Mouse (Mus musculus) small intestine, adult 2 months (tissue): ENCODE measurements around the gene Gm5737.

Experiments
- CTCF ChIP-seq: fragments of 200-500 bp; IDR thresholded peaks from 2 replicates; pipeline ENCODE4 v1.5.1; 2012; ENCODE audit warnings: low read depth, mild to moderate bottlenecking, control low read depth, inconsistent platforms, low read length, moderate library complexity, mixed read lengths; ENCODE audit not compliant: insufficient replicate concordance, insufficient read length; ENCODE audit errors: extremely low read depth
- POLR2A ChIP-seq: fragments of 200-500 bp; IDR thresholded peaks from 2 replicates; pipeline ENCODE4 v1.6.1; 2012; ENCODE audit warnings: low read depth, mild to moderate bottlenecking, control low read depth, inconsistent platforms, low read length, moderate library complexity

DNA sequence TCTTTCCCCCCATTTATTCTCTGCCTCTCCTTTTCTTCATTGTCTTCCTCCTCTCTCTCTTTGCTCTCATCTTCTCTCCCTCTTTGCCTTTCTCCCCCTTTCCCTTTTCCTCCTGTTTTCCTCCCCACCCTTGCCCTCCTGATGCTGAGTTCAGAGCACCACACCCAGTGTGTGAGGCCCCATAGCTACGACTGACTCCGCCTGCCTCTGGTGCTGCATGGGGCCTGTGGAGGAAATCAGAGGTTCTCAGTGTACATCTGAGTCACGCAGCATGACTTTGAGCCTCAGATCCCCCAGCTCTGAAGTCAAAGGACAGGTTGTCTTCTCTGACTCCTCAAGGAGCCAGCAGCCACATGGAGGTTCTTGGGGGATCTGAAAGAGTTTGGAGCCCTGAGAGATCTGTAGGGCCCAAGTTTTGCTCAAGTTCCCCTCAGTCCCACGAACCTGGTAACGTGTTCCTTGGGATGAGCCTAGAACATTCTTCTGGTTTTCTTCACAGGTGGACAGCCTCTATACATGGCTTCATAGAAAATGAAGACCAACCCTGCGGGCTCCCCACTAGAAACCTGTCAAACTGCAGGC is at the start of gene Gm5737:
- TF ChIP-seq CTCF (no peak), POLR2A (no peak)
